Mouse (Mus musculus) cerebral cortex, adult 2 months (tissue): Measurements from ENCODE around the gene Kcng3.

Source experiments
- WGBS: fragments of 180-500 bp; shearing (Covaris S2); methylation state at CpG from one replicate; pipeline ENCODE4 v1.1.7; 2018; 5-methylcytosine and 5-hydroxymethylcytosine counted together

The Kcng3 gene

DNA sequence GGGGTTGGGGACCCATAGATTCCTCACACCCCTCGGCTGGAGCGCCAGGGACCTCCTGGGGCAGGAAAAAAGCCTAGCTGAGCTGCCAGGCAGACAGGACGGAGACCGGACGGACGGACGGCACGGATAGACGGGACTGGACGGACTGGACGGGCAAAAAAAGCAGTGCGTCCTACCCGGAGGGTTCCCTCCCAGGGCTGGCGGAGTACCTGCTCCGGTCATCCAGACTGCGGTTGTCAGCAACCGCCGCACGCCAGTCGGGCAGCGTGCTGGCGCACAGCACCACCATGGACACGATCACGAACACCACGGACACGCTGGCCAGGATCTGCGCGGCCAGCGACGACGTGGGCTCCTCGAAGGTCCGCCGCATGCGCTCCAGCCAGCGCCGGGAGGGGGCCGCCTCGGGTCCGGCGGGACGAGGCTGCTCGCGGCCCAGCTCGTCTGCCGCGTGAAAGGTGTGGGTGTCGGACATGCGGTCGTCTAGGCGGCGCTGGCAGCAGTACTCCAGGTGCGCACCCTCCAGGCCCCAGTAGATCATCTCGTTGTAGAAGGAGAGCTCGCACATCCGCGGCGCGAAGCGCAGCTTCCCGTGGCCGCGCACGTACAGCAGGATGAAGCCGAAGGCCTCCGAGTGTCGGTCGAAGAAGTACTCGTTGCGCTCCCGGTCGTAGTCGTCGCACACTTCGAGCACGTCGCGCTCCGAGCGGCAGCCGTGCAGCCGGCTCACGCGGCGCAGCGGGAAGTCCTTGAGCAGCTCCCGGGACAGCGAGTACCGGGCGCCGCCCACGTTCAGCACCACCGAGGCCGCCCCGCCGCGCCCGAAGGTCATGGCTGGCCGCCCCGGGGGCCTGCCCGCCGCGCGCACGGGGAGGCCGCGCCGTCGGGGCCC, 662 bp downstream of the Kcng3 start:
- WGBS, result 2% methylated on average over 98 of the region's 109 CpGs

DNA sequence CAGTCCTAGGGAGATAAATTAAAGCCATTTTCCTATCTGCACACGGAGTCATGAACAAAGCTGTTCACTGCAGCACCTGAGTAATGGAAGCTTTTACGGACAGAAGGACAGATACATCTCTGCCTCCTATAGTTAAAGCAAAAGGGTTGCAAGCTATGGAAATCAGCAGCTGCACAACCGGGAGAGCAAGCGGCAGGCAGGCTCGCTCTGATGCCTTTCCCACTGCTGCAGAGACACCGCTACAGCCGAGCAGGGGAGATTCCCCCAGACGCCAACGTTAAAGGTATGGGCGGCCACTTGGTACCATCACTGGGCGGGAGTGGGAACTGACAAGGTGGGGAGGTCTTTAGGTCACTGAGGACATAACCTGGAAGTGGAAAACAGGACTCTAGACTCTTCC, 17.8 kb downstream of the Kcng3 start:
- 40% methylated on average over 11 of the region's 11 CpGs for WGBS

DNA sequence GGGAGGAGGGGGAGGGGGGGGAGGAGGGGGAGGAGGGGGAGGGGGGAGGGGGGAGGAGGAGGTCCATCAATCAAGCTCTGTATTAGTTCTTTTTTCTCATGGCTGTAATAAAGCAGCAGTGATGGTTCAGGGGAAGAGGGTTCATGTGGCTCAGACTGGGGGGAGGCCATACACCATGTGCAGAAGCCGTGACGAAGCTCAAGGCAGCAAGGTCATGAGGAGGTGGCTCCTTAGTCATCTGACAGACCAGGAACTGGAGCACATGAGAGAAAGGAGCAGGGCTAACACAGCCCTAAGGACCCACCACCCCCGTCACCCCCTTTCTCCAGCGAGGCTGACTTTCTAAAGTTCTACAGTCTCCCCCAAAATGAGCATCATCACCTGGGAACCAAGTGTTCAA, 22.2 kb downstream of the Kcng3 start:
- WGBS, result 82% methylated on average over 4 of the region's 4 CpGs

DNA sequence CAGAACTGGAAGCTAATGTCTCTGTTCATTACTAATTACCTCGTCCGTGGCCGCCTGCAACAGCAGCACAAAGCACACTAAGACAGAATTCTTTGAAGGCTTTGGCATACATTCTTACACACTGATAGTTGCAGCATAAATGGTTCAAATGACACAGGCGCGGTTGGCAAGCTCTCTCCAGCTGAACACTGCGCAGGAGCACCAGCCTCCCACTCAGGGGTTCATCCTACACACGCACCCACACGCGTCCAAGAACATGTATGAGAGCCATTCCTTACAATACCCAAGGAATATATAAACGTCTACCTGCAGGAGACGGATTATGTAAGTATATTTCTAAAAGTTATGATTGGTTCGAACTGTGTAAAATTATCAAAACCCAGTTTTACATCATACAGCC, 30.7 kb downstream of the Kcng3 start:
- 62% methylated on average over 12 of the region's 12 CpGs for WGBS

DNA sequence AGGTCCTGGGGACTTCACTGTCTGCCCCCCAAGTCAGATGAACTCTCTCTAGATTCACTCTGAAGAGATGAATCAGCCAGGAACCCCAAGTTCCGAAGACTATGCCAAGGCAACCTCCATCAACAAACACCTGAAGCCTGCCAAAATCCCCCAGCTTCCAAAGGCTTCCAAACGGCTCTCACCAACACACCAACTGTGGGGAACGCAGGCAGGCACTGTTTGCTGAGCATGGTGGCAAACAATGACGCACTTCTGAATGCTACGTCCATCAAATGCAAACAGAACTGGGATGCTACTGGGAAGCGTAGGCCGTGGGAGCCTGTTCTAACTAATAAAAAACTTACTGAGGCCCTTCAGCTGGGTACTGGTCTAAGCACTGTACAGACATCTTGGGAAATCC, 35.7 kb downstream of the Kcng3 start:
- 61% methylated on average over 7 of the region's 7 CpGs for WGBS

DNA sequence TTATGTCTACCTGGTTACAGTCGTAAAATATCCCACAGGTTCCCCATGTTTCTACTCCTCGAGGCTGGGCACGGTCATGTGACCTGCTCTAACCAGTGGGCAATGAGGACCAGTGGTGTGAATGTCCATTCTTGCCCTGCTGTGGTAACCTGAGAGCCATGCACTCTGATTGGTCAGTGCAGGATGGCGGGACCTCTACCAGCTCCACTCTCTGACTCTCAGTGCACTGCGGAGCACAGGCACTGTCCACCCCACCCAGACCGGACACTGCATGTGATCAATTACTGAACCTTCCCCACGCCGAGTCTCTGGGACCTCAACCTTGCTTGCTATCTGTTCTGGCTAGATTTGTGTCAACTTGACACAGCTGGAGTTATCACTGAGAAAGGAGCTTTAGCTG, 37.2 kb downstream of the Kcng3 start:
- WGBS, result 86% methylated on average over 8 of the region's 8 CpGs

DNA sequence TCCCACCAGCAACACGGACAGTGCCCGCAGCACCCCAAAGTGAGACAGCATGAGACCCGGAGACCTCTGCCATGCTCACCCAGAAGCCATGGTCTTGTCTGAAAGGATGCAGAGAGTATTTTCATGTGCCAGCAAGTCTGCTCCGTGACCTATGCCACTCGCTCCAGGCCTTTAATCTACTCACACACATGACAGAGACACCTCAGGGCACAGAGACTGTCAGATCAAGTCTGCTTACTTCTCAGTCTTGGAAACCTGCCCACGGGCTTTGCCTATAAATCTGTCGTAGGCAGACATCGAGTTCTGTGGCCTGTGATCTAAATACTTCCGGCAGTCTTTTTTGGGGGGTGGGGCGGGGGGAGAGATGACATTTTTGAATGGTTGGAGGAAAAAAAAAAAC, 38.3 kb downstream of the Kcng3 start:
- 82% methylated on average over 10 of the region's 10 CpGs for WGBS

DNA sequence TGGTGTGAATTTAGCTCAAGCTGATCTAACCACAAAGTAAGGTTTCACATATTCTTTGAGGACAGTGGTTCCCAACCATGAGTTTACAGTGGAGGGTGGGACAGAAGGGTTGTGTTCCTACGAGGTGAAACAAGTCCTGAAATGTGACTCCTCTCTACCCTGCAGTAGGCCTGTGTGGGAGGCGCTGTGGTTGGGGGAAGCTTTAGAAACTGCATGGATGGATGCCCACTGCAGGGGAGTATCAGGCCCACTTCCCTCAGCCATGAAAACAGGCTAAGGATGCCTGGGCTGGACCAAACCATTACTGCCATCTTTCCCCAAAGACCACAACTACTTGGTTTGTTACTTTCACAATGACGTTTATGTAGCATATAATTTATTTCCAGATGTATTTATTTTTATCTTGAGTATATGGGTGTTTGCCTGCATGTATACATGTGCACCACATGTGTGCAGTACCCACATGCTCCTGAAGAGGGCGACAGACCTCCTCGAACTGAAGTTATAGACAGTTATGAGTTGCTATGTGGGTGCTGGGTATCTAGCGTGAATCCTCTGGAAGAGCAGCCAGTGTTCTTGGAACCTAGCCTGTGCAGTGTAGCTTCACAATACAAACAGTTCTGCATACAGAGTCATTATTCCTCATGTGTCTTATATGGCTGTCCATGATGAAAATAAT, 42.9 kb downstream of the Kcng3 start:
- WGBS, result 83% methylated on average over 6 of the region's 6 CpGs

DNA sequence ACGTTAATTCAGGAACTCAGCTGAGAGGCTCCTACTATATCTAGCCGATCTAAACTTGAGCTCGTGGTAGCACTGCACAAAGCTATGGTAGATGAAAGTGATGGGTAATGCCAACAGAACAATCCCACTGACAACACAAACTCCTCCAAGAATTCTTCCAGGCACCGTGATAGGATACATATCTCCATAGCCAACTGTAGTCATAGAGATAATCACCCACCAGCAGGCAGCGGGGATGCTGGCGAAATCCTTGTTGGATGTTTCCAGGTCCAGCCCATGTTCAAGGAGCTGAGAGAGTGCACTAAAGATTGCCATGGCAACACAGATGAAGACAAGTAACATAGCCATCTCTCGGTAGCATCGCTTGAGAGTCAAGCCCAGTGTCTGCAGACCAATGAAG, 44.0 kb downstream of the Kcng3 start:
- WGBS, result 53% methylated on average over 8 of the region's 8 CpGs

DNA sequence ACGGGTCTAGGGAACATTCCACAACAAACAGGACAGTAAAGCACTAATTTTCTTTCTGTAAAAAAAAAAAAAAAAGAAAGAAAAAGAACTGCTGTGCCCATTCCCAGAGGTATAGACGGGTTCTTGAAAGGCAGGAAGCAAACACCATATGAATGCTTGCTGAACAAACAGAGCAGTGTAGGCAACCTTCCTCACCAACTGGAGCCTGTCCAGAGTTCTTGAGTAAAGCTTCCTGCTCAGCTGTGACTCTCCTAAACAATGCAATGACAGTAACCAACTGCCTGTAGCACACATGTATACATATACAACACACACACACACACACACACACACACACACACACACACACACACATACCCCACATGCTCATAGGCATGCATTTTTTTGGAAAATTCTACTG, 49.1 kb downstream of the Kcng3 start:
- 61% methylated on average over 2 of the region's 2 CpGs for WGBS

DNA sequence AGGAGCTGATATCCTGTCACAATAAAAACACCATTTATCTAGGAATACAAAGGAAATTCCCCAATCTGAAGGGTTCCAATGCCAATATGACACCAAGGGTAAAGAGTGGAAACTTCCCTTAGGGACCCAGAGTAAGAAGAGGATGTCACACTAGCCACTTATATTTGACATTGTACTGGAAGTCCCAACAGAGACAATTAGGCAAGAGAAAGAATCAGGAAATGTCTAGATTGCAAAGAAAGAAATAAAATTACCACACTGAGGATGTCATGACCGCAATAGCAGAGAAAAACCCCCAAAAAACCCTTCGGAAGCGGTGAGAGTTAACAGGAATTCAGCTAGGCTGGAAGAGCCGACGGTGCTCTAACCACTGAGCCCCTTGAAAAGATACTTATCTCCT, 51.0 kb downstream of the Kcng3 start:
- 96% methylated on average over 5 of the region's 5 CpGs for WGBS

DNA sequence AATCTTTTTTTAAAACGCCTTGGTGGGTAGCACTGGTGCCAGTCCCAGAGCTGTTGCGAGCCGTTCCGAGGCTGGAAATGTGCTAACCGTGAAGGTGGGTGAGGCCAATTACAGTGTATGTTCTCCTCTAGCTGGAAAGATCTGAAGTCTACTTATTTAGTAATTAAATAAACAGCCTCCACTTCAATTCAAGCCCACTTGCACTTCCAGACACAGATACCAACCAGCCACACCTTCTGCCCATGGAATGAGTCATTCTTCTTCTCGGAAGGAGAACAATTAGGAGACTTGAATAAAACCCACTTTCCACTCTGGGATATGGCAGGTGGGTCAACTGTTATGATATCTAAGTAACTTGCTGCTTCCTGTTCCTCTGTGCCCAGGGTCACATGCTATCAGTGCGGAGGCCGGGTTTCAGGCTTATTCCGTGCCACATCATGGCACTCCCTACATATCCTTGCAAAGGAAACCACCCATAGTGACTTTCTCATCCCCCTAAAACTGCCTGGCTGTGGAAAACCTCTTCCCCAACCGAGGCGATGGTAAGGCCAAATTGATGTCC, 54.8 kb downstream of the Kcng3 start:
- WGBS, result 91% methylated on average over 11 of the region's 11 CpGs

DNA sequence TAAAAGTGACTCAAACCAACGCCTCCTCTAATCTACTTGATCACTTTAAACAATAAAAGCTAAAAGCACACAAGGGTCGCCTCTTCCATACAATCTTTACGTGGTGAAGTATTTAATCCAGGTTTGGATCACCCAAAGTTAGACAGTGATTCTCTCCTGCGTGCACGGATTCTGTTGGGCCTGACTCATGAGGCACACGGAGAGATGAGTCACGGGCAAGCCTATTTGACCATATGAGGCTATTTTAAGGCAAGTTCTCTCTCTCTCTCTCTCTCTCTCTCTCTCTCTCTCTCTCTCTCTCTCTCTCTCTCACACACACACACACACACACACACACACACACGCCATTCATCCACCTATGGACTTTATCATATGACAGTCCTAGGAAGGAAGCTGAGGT, 57.1 kb downstream of the Kcng3 start:
- WGBS, result 82% methylated on average over 8 of the region's 8 CpGs

DNA sequence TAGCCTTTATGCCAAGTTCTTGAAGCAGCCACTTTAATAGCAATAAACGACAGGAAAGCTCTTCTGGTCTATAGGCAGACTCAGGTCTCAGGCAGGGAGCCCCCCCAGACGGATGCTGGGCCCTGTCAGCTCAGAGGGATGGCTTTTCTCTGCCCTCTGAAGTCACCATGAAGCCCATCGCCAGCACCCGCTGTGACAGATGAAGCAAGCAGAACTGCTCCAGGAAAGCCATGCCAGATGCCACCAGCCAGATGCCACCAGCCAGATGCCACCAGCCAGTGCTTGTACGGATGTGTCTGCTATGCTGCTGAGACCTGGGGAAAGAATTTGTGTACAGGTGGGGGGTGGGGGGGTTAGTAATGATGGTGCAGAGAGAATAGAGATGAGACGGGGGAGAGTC, 58.6 kb downstream of the Kcng3 start:
- 68% methylated on average over 6 of the region's 6 CpGs for WGBS

DNA sequence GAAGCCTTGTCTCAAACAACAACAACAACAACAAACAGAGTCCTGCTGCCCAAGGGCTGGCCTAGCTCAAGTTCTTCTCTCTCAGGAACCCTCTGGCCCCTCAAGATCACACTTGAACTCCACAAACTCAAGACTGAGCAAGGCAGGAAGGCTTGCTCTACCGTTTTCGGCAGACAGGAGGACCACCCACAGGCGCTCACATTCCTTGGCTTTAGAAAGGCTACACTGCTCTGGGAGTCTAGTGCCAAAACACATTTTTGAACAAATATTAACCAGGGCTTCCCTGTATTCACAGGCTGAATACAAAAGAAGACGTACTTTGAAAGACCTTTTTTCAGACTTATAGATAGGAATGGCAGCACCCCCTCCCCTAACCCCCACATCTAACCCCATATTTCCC, 59.3 kb downstream of the Kcng3 start:
- 63% methylated on average over 4 of the region's 4 CpGs for WGBS

DNA sequence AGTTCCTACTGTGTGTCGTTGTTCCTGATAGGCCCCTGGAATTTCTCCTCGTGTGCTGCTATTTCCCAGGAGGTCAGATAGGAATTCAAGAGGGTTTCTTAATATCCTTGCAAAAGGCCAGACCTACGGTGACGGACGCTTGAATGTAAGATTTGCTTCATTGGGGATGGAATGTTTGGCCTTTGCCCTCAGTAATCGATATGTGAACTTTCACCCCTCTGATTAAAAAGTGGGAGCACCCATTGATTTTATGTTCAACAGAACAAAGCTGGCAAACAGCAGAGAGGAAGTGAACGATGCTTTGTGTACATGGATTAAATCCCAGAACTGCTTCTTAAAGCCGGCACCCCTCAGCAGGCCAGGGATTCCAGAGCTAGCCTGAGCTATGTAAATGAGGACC, 64.3 kb downstream of the Kcng3 start:
- WGBS, result 71% methylated on average over 8 of the region's 8 CpGs

DNA sequence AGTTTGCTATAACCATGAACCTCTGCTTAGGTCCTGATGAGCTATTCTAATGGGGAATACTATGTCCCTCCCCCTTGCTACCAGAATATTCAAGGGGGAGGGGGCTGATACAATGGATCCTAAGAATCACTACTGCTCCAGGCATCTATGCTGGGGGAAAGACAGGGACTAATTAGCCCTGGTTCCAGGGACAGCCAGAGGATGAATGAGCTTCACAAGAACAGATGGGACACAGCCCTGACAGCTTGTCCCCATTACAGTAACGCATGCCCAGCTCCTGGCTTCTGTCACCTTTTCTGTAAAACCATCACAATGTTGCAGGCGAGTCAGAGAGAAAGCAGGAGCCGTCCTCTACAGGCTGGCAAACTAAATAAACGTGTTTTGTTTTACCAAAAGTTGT, 66.2 kb downstream of the Kcng3 start:
- 44% methylated on average over 4 of the region's 4 CpGs for WGBS

DNA sequence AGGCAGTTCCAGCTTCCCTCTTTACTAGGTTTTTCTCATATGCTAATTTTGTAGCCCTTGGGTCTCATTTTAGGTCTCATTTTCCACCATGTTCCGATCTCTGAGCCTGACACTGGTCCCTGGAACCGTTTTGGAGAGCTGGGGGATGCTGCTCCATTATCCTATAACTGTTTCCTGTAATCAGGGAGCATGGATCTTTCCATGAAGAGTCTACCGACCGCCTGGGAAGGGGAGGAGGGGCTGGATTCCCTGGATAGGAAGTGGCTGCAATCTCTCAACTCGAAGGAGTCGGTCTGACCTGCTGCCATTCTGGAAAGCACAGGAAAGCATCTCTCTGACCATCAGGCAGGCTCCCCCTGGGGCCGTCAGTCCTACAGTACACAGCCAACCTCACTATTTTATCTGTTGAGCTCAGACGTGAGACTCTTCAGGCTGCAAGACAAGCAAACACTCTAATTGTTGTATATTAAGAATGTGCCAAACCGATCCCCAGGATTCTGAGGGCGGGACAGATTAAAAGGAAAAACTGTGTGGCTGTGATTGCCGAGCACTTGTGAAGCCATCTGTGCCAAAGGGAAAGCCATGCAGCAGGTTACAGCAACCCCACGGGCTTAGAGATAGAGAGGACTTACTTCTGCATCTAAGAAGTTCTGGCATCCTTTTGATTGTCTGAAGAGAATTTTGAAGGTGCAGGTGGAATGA, 67.4 kb downstream of the Kcng3 start:
- WGBS, result 64% methylated on average over 12 of the region's 12 CpGs

DNA sequence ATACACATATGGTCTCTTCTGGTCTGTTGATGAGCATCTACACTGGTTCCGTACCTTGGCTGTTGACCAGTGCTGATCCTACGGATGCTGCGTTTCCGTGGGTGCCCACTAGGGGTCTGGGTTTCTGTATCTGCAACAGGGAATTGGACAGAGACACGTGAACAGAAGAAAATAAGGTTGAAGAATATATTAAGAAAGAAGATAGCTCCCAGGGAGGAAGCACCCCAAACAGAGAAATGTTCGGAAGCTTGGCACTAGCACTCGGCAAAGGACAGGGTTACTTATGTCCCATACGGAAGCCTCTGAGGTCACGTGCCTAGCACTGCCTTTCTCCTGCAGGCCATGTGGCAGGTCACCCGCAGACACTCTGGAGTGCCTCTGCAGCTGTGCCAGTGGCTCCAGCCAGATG, 68.0 kb downstream of the Kcng3 start:
- 57% methylated on average over 10 of the region's 10 CpGs for WGBS

DNA sequence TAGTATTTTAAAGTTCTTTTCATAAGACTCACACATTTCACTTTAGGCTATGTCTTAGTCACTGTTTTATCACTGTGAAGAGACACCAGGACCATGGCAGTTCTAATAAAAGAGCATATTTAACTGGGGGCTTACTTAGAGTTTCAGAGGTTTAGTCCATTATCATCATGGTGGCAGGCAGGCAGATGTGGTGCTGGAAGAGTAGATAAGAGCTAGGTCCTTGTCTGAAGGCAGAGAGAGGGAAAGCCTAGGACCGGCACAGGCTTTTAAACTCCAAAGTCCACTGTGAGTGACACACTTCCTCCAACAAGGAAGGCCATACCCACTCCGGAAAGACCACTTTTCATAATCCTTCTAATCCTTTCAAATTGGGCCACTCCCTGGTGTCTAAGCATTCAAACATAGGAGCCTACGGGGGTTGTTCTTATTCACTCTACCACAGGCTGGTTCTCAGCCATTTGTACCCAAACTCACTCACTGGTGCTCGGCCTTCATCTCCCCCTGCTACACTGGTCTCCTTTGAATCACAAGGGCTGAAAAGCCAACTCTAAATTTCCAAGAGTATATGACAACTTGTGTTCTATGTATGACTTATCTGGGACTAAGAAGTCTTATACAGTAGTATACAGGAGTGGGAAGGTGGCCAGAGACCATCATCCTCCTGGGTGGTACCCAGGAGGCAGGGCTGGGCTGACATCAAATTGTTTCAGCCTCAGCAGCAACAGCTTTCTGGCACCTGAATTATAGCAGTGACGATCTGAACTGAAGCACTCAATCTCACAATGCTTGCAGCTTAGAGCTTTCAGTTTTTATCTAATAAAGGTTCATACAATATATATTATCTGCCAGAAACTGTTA, 69.3 kb downstream of the Kcng3 start:
- WGBS, result 97% methylated on average over 5 of the region's 5 CpGs

DNA sequence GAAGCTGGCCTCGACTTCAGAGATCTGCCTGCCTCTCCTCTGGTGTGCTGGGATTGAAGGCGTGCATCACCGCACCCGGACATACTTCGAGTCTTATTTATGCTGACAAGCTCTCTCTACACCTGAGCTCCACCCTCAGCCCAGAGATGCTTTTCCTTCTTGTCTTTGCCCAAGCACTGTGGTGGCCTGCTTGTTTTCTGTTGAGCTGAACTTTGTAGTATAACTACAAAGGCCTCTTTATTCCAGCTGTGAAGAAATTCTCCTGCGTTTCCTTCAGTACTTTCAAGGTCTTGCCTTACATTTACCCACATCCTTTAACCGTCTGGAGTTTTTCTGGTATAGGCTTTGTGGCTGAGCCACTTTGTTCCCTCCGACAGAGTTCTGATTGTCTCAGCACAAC, 72.6 kb downstream of the Kcng3 start:
- WGBS, result 72% methylated on average over 8 of the region's 8 CpGs
